Mouse (Mus musculus) liver, embryonic 15.5 days (tissue): ENCODE measurements around the gene Ctdnep1. TPM values are rescaled to one million over a fixed set of nuclear protein-coding genes. Genes with fewer than 3 reads are reported as not detected.

ENCODE experiments used
- ATAC-seq: fragments of 200-750 bp; cut with Nextera tagmentation; 2 replicates; pipeline ENCODE4 v1.8.0; 2017; ENCODE audit warnings: moderate number of reproducible peaks, mild to moderate bottlenecking, moderate library complexity; ENCODE audit not compliant: insufficient read depth
- H3K27ac ChIP-seq: fragments of 300-500 bp; sonication (generic); replicated peaks from 2 replicates; pipeline ENCODE4 v1.5.1; 2015; ENCODE audit warnings: mild to moderate bottlenecking, inconsistent platforms
- H3K27me3 ChIP-seq: fragments of 300-500 bp; sonication (generic); 2 replicates; pipeline ENCODE4 v1.6.1; 2015; ENCODE audit warnings: mild to moderate bottlenecking, inconsistent platforms
- H3K36me3 ChIP-seq: fragments of 300-500 bp; sonication (generic); replicated peaks from 2 replicates; pipeline ENCODE4 v1.6.1; 2015; ENCODE audit warnings: moderate library complexity, mild to moderate bottlenecking, inconsistent platforms
- H3K4me1 ChIP-seq: fragments of 300-500 bp; sonication (generic); replicated peaks from 2 replicates; pipeline ENCODE4 v1.6.1; 2015; ENCODE audit warnings: inconsistent platforms
- H3K4me2 ChIP-seq: fragments of 300-500 bp; sonication (generic); 2 replicates; pipeline ENCODE4 v1.6.1; 2015; ENCODE audit warnings: moderate library complexity, mild to moderate bottlenecking, inconsistent platforms
- H3K4me3 ChIP-seq: fragments of 300-500 bp; sonication (generic); replicated peaks from 2 replicates; pipeline ENCODE4 v1.5.1; 2015; ENCODE audit warnings: mild to moderate bottlenecking, inconsistent platforms
- H3K9ac ChIP-seq: fragments of 300-500 bp; sonication (generic); 2 replicates; pipeline ENCODE4 v1.6.1; 2015; ENCODE audit warnings: moderate library complexity, mild to moderate bottlenecking, inconsistent platforms
- H3K9me3 ChIP-seq: fragments of 300-500 bp; sonication (generic); replicated peaks from 2 replicates; pipeline ENCODE4 v1.6.1; 2016; ENCODE audit warnings: inconsistent platforms
- whole genome bisulfite sequencing: fragments of 180-500 bp; shearing (Covaris S2); methylation state at CpG from one replicate; pipeline ENCODE4 v1.1.7; 2015; ENCODE audit warnings: mixed read lengths; ENCODE audit not compliant: insufficient replicate concordance; 5-methylcytosine and 5-hydroxymethylcytosine counted together
- polyA plus RNA-seq: library from polyadenylated mRNA; unstranded; fragments of >200 nt; fragmentation: Nextera tagmentation; extraction: Ambion mirVana; gene quantifications from 2 replicates; pipeline ENCODE4 v1.2.1, GENCODE M21; 2015

Gene Ctdnep1
- polyA plus RNA-seq, 1 experiment from 2014 or later = 8.9 TPM

DNA sequence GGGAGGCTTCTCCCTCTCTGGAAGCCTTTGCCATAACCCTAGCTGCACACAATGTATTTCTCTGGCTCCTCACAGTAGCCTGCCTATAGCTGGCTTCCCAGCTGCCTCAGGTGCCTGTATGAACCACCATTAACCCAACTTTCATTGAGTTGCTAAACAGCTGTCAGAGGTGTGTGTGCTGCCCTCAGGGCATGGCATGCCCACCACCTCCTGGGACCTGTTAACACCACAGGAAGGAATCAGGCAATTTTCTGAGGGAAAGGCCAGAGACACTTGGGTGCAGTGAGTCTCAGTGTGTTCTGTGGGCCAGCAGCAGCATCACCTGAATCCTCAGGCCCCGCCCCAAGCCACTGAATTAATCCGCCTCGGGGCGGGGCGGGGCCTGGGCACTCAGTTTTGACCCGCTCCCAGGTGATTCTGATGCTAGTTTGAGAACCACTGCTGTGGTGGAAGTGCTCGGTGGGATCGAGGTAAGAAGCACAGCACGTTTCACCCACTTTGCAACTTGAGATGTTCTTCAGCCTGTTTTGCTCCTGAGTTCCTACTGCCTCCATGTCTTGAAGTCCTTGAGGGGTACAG, 42.5 kb upstream of the Ctdnep1 start:
- H3K4me1 ChIP-seq = peaks cover 48% of the 10 kb centered on the region
- no peak for ATAC-seq
- peaks cover 16% of the 10 kb centered on the region for H3K36me3 ChIP-seq
- no peak overlapping the region for H3K9ac ChIP-seq
- no peak overlapping the region for H3K4me3 ChIP-seq
- no peak overlapping the region for H3K4me2 ChIP-seq
- no peaks in the 10 kb centered on the region for H3K9me3 ChIP-seq
- H3K27ac ChIP-seq = no peak overlapping the region
- WGBS = 37% methylated on average over 9 of the region's 9 CpGs
- H3K27me3 ChIP-seq = peaks cover 93% of the 10 kb centered on the region

DNA sequence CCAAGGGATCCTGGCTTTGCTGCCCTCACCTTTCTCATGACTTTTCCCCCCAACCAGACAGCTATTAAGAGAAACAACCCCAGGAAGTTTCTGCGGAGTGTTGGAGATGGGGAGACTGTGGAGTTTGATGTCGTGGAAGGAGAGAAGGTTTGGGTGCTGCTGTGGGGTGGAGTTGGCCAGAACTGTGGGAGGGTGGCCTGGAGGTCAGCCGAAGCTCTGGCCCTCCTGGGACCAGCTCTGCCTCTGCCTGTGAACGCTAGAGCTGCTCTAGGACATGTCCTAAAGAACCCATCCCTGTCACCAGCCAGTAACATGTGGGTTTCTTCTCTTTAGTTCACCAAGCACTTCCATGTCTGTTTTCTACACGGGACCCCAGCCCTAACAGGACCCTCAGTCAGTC, 41.8 kb upstream of the Ctdnep1 start:
- no peaks in the 10 kb centered on the region for H3K9me3 ChIP-seq
- H3K36me3 ChIP-seq = peaks cover 23% of the 10 kb centered on the region
- no peak for ATAC-seq
- 61% methylated on average over 5 of the region's 5 CpGs for WGBS
- H3K27ac ChIP-seq = no peak overlapping the region
- peaks cover 96% of the 10 kb centered on the region for H3K27me3 ChIP-seq
- H3K4me1 ChIP-seq = peaks cover 48% of the 10 kb centered on the region
- no peak overlapping the region for H3K4me3 ChIP-seq
- no peak overlapping the region for H3K9ac ChIP-seq
- H3K4me2 ChIP-seq = no peak overlapping the region

DNA sequence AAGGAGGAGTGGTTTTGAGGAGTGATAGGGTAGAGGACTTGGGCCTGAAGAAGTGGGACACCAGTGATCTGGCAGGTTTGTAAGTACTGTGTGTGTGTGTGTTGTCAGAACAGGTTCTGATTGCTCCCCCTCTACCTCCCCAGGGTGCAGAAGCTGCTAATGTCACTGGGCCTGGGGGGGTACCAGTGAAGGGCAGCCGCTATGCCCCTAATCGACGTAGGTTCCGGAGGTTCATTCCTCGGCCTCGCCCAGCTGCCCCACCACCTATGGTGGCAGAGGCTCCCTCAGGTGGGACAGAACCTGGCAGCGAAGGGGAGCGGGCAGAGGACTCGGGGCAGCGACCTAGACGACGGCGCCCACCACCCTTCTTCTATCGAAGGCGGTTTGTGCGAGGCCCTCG, 41.2 kb upstream of the Ctdnep1 start:
- ATAC-seq = no peak
- H3K4me2 ChIP-seq = no peak overlapping the region
- no peak overlapping the region for H3K9ac ChIP-seq
- WGBS = 89% methylated on average over 17 of the region's 17 CpGs
- no peak overlapping the region for H3K4me3 ChIP-seq
- peaks cover 48% of the 10 kb centered on the region for H3K4me1 ChIP-seq
- H3K36me3 ChIP-seq = peaks cover 28% of the 10 kb centered on the region
- peaks cover 96% of the 10 kb centered on the region for H3K27me3 ChIP-seq
- no peaks in the 10 kb centered on the region for H3K9me3 ChIP-seq
- no peak overlapping the region for H3K27ac ChIP-seq

DNA sequence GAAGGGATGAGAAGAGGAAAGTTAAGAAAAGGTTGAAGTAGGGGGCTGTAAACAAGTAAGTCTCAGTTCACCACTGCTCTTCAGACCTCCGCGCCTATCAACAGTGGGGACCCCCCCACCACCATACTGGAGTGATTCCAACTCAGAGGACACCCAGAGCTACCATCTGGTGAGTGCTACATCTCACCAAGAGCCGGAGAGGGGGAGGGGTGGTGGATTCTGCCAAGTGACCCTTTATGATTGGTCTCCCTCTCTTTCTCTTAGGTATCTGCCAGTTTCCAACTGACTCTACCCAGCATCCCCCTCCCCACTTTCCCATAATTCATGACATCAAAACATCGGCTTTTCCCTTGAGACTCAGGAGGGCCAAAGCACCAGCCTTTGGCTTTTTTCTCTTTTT, 40.0 kb upstream of the Ctdnep1 start:
- Histone ChIP-seq H3K27ac (no peak overlapping the region), H3K36me3 (peaks cover 40% of the 10 kb centered on the region), H3K4me1 (peaks cover 48% of the 10 kb centered on the region), H3K9me3 (no peaks in the 10 kb centered on the region), H3K4me2 (no peak overlapping the region), H3K9ac (no peak overlapping the region), H3K27me3 (peaks cover 95% of the 10 kb centered on the region), H3K4me3 (no peak overlapping the region)
- 78% methylated on average over 4 of the region's 4 CpGs for WGBS
- ATAC-seq = no peak

DNA sequence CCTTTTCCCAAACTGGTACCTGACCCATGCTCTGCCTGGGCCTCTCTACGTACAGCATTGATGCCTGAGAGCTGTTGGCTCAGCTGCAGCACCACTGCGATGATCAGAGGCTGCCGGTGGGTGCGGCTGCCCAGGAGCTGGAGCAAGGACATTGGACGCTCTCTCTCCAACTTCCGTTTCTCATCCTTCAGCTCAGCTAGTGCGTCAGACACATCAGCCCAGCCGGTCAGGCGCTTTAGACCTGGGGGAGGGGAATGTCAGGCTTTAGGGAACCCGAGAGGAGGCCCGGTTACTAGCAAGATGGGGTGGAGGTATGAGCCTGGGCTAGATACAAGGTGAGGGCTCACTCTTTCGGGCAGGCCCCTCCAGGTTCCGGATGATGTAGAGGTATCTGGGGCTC, 35.7 kb upstream of the Ctdnep1 start:
- Histone ChIP-seq H3K4me2 (peak overlapping the region; percentile 93), H3K4me3 (peak overlapping the region; percentile 77), H3K9me3 (no peaks in the 10 kb centered on the region), H3K4me1 (peaks cover 56% of the 10 kb centered on the region), H3K36me3 (peaks cover 41% of the 10 kb centered on the region), H3K27ac (peak overlapping the region; percentile 95), H3K9ac (peak overlapping the region; percentile 75), H3K27me3 (peaks cover 60% of the 10 kb centered on the region)
- ATAC-seq = no peak
- WGBS = 65% methylated on average over 13 of the region's 13 CpGs

DNA sequence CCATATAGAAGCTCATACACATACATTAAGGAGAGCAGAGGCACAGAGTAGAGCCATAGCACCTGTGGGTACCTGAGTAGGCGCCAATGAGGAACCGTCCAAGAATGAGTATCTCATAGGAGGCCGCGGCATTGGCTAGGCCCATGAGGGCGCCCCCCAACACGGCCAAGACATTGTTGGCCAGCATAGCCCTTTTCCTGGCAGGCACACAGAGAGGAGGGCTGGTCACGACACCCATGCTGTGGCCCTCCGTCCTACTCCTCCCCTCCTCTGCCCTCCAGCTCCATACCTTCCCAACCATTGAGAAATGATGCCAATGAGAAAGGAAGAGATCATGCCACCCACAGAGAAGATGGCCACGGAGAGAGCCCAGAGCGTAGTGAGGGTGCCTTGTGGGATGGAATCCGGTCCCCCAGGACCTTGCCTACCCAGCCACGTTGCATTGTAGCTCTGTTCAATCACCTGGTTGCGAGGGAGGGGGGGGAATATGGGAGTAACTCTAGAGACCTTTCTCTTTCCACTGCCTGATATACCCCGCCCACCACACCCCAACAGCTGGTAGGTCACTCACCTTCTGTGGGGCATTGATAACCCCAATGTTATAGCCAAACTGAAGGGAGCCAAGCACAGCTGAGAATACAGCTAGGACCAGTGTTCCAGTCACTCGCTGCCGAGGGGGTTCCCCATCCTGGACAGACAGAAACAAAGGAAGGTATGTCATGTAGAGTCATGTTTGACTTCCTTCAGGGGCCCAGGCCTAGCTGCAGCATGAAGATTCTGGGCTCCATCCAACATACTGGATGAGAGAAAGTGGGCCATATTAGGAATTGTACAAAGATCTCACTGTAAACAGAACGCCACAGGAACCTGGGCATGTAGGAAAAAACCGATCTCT, 34.7 kb upstream of the Ctdnep1 start:
- H3K4me3 ChIP-seq = peak overlapping the region; percentile 77
- H3K4me1 ChIP-seq = peaks cover 56% of the 10 kb centered on the region

DNA sequence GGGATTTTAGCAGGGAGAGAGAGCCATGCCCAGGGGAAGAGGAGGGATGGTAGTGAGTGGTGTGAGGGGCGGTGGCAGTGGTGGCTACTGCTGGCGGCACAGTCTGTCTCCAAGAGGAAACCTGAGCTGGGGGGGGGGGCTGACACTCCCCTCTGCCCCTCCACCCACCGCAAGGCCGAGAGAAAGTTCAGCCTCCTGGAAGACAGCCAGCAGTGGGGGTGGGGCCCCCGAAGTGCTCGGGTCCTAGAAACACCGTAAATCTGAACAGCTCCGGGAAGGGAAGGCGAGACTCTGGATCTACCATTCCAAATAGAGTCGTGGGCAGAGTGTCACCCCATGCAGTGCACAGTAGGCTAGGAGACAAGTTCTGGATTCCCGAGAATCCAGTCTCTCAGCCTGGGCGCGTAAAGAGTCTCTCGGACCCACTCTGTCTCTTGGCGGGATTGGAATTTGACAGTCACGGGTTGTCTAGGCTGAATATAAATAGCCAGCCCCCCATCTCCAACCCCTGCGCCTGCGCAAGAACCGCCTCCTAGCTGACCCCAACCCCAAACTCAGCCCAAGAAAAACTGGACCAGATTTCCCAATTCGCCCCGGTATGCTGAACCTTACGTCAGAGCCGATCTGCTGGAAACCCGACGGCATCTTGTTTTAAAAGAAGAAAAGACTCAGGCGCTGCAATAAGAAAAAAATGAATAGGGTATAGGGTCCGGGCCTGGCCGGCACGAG, 33.5 kb upstream of the Ctdnep1 start:
- 10% methylated on average over 29 of the region's 29 CpGs for WGBS
- Histone ChIP-seq H3K36me3 (peaks cover 34% of the 10 kb centered on the region), H3K27me3 (peaks cover 63% of the 10 kb centered on the region), H3K27ac (peak overlapping the region; percentile 95), H3K9ac (peak overlapping the region; percentile 75), H3K4me1 (peaks cover 56% of the 10 kb centered on the region), H3K9me3 (no peaks in the 10 kb centered on the region), H3K4me2 (peak overlapping the region; percentile 93), H3K4me3 (peak overlapping the region; percentile 77)
- ATAC-seq = no peak; the same call in 1 of the 2 replicates

More for the DNA sequence above, 34.7 kb upstream of the Ctdnep1 start:
- H3K27ac ChIP-seq = peak overlapping the region; percentile 95
- H3K27me3 ChIP-seq = peaks cover 62% of the 10 kb centered on the region
- H3K9me3 ChIP-seq = no peaks in the 10 kb centered on the region
- peak overlapping the region; percentile 75 for H3K9ac ChIP-seq
- 61% methylated on average over 18 of the region's 18 CpGs for WGBS
- H3K36me3 ChIP-seq = peaks cover 41% of the 10 kb centered on the region
- peak overlapping the region; percentile 93 for H3K4me2 ChIP-seq
- ATAC-seq = peak; percentile 77

DNA sequence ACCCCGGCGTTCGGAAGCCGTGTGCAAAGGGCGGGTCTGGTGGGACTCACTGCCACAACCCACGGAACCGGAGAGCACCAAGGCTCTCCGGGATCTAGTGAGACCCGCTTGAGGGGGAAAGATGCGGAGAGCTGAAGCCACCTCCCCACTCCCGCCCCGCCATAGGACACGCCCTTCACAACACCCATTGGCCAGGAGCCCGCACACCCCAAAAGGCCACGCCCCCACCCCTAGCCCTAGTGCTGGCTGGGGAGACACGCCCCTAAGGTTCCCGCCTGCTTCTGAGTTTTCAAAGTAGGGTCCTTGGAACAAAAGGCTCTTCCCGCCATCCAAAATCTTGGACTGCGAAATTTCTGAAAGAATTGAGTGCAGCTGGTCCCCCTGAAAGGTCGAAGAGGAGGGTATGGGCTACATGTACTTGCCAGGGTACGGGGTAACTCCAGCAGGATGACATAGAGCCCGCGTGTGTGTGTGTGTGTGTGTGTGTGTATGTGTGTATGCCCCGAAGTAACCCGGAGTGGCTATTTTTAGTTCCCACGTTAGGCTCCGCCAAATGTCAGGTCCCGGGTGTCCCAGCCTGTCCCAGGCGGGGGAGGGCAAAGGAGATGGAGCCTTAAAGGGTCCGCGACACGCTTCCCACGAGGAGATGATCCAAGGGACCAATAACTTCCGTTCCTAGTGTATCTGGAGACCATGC, 32.7 kb upstream of the Ctdnep1 start, which contains the start of gene Slc2a4:
TSS of gene Slc2a4 (minus strand) at position 123 of the 697 bp plus-strand sequence.
- Histone ChIP-seq H3K27me3 (peaks cover 63% of the 10 kb centered on the region), H3K4me2 (peak within 1 kb of the TSS; percentile 93), H3K36me3 (peaks cover 27% of the 10 kb centered on the region), H3K4me3 (peak within 1 kb of the TSS; percentile 77), H3K4me1 (peaks cover 52% of the 10 kb centered on the region), H3K9ac (peak within 1 kb of the TSS; percentile 75), H3K9me3 (no peaks in the 10 kb centered on the region), H3K27ac (peak within 1 kb of the TSS; percentile 95)
- 1% methylated on average over 34 of the region's 34 CpGs for WGBS
- ATAC-seq = peak; percentile 82

DNA sequence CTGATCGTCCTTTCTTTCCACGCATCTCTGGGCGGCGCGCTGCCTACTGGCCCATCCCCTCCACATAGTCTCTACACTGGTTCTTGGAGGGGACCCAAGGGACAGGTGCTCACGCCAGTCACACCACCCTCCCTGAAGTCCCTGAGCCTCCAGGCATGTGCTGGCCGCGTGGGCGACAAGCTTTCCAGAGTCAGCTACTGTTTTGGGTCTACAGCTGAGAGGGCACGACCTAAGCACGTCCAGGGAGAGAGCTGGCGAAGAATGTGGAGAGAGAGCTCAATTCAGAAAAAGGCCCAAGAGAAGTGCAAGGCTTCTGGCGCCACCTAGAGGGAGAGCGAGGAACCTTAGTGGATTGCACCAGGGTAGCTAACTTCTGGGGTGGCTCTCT, 32.2 kb upstream of the Ctdnep1 start:
- Histone ChIP-seq H3K27ac (peak overlapping the region; percentile 83), H3K36me3 (peaks cover 22% of the 10 kb centered on the region), H3K4me1 (peaks cover 48% of the 10 kb centered on the region), H3K9ac (peak overlapping the region; percentile 75), H3K9me3 (no peaks in the 10 kb centered on the region), H3K27me3 (peaks cover 63% of the 10 kb centered on the region), H3K4me3 (peak overlapping the region; percentile 77), H3K4me2 (peak overlapping the region; percentile 93)
- peak; percentile 36 for ATAC-seq
- WGBS = under 1% methylated on average over 14 of the region's 14 CpGs

DNA sequence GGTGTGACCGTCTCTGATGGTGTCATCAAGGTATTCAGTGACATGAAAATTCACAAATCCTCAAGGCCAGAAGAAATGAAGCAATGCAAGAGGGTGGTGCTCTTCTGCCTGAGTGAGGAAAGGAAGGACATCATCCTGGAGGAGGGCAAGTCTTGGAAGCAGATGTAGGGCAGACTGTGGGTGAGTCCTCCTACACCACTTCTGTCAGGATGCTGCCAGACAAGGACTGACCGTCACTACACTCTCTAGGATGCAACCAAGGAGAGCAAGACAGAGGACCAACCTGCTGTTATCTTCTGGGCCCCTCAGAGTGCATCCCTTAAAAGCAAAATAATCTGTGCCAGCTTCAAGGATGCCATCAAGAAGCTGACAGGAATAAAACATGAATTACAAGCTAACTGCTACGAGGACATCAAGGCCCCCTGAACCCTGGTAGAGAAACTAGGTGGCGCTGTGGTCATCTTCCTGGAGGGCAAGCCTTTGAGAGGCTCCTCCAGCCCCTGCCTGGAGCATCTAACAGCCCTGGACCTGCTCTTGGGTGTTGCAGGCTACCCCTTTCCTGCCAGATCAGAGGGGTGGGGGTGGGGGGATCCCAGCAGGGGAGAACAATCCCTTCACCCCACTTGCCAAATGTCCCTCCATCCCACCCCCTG, 30.0 kb upstream of the Ctdnep1 start:
- 41% methylated on average over 4 of the region's 4 CpGs for WGBS
- Histone ChIP-seq H3K4me1 (peaks cover 27% of the 10 kb centered on the region), H3K4me2 (no peak overlapping the region), H3K27me3 (peaks cover 54% of the 10 kb centered on the region), H3K27ac (no peak overlapping the region), H3K4me3 (no peak overlapping the region), H3K9me3 (no peaks in the 10 kb centered on the region), H3K36me3 (peaks cover under 1% of the 10 kb centered on the region; the same call in 1 of the 2 replicates), H3K9ac (no peak overlapping the region)
- no peak for ATAC-seq
